Mouse (Mus musculus): ENCODE results near the gene Adgre5. TPM values are rescaled to one million over a fixed set of nuclear protein-coding genes. Genes with fewer than 3 reads are reported as not detected.

The Adgre5 gene
- polyA plus RNA-seq, 1 experiment, result 21.3 TPM

- TF ChIP-seq POLR2A (IDR thresholded peaks at IDR 0.05; ENCODE audit: borderline replicate concordance, extremely low read depth, insufficient read depth, insufficient read length, poor library complexity, severe bottlenecking), result peak; percentile 92
- peak; percentile 19; the same call in 1 of the 2 replicates for TF ChIP-seq CTCF (IDR thresholded peaks at IDR 0.05; ENCODE audit: borderline replicate concordance, extremely low read depth, insufficient read depth, insufficient read length)
Observed at GRCm38 (mm10) chr8:83698661-83699453, 42.3 kb downstream of the Adgre5 start, which contains the start of gene Pkn1. TSS of gene Pkn1 (minus strand) at chr8:83699179.

GRCm38 (mm10) chr8:83698291-83698660, 42.9 kb downstream of the Adgre5 start:
- TF ChIP-seq POLR2A (IDR thresholded peaks at IDR 0.05; ENCODE audit: borderline replicate concordance, extremely low read depth, insufficient read depth, insufficient read length, poor library complexity, severe bottlenecking) (no peak), CTCF (IDR thresholded peaks at IDR 0.05; ENCODE audit: borderline replicate concordance, extremely low read depth, insufficient read depth, insufficient read length) (no peak)
- DNase-seq (ENCODE audit: low read depth), result peak; percentile 49

More at GRCm38 (mm10) chr8:83698661-83699453, 42.3 kb downstream of the Adgre5 start, which contains the start of gene Pkn1:
- peak; percentile 91 for DNase-seq (ENCODE audit: low read depth)

DNA sequence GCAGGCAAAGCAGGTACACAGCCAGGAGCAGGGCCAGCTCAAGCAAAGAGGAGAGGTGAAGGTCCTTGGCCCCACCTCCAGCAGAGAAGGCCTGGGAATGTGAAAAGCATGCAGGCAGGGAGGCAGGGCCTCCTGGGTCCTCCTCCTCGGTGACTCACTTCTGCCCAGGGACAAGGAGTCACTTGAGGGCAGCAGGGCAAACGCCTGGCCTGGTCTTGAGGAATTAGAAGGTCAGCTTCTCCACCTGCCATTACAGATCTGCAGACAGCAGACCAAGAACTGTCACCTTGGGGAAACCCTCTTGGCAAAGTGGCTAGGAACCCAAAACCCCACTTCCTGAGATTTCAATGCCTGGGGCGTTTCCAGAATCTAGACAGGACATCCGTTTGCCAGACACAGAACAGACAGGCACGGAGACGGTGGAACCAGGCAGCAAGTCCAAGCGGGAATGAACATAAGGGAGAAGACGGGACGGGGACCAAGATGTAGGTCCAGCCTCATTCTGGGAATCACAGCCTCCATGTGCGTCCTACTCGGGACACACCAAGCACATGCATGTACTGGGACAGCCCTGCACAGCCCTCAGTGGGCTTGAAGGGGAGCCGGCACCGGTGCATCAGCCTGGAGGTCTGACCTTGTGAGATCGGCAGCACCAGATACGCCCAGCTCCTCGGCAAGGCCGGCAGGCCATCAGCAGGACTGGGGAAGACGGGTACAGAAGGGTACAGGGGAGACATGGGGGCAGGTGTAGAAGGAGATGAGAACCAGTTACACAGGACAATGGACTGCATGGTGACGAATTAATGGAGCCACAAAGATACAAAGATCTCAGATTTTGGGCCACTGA, 43.5 kb downstream of the Adgre5 start:
- peak; percentile 11 for DNase-seq (ENCODE audit: low read depth)
- no peak for TF ChIP-seq POLR2A (IDR thresholded peaks at IDR 0.05; ENCODE audit: borderline replicate concordance, extremely low read depth, insufficient read depth, insufficient read length, poor library complexity, severe bottlenecking)
- TF ChIP-seq CTCF (IDR thresholded peaks at IDR 0.05; ENCODE audit: borderline replicate concordance, extremely low read depth, insufficient read depth, insufficient read length), result no peak

GRCm38 (mm10) chr8:83695351-83696106, 45.6 kb downstream of the Adgre5 start:
- no peak for DNase-seq (ENCODE audit: low read depth)
- TF ChIP-seq POLR2A (IDR thresholded peaks at IDR 0.05; ENCODE audit: borderline replicate concordance, extremely low read depth, insufficient read depth, insufficient read length, poor library complexity, severe bottlenecking) (no peak), CTCF (IDR thresholded peaks at IDR 0.05; ENCODE audit: borderline replicate concordance, extremely low read depth, insufficient read depth, insufficient read length) (no peak)

DNA sequence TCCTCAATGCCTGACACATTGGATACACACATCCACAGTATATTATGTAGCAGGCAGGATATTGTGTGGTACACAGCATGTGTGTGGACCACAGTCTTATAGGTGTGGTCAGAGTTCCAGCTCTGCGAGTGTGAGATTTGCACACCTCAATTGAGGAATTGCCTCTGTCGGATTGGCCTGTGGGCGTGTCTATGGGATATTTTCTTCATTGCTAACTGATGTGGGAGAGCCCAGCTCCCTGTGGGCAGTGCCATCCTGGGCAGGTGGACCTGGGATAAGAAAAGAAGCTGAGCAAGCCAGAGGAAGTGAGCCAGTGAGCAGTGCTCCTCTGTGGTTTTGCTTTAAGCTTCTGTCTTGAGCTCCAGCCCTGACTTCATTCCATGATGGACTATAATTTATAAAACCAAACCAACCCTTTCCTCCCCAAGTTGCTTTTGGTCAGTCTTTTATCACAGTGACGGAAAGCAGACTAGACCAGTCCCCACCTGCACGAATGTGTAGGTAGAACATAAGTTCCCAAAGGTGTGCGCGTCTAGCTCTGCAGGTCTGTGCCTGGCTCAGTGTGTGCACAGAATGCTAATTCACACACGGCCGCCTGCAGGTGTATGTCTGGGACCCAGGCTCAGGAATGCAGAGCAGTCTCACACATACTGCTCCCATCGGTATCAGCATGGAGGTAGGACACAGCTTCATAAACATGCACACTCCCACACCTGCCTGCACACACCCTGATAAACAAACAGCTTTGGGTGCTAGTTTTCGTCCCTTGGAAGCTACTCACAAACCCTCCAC, 46.6 kb downstream of the Adgre5 start:
- TF ChIP-seq CTCF (IDR thresholded peaks at IDR 0.05; ENCODE audit: borderline replicate concordance, extremely low read depth, insufficient read depth, insufficient read length) (no peak), POLR2A (IDR thresholded peaks at IDR 0.05; ENCODE audit: borderline replicate concordance, extremely low read depth, insufficient read depth, insufficient read length, poor library complexity, severe bottlenecking) (no peak)
- DNase-seq (ENCODE audit: low read depth), result no peak

GRCm38 (mm10) chr8:83693609-83694236, 47.4 kb downstream of the Adgre5 start:
- no peak for DNase-seq (ENCODE audit: low read depth)
- TF ChIP-seq CTCF (IDR thresholded peaks at IDR 0.05; ENCODE audit: borderline replicate concordance, extremely low read depth, insufficient read depth, insufficient read length) (no peak), POLR2A (IDR thresholded peaks at IDR 0.05; ENCODE audit: borderline replicate concordance, extremely low read depth, insufficient read depth, insufficient read length, poor library complexity, severe bottlenecking) (no peak)

DNA sequence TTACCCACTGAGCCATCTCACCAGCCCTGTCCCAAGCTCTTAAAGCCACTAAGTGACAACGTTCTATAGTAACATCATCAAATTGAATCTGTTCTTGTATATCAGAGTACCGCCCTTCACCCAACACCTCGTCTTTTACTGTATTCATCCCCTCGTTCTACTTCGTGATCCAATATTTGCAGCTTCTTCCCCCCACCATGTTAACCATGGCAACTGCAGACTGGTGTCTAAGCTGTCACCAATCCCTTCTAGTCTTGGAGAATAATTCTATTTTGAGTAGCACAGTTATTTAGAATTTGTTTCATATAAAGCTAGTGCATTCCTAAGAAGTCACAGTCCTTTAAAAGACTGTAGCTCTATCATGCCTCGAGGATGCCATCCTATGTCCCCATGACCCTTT, 51.9 kb downstream of the Adgre5 start:
- DNase-seq (ENCODE audit: low read depth), result no peak
- TF ChIP-seq POLR2A (IDR thresholded peaks at IDR 0.05; ENCODE audit: borderline replicate concordance, extremely low read depth, insufficient read depth, insufficient read length, poor library complexity, severe bottlenecking), result no peak
- no peak for TF ChIP-seq CTCF (IDR thresholded peaks at IDR 0.05; ENCODE audit: borderline replicate concordance, extremely low read depth, insufficient read depth, insufficient read length)

DNA sequence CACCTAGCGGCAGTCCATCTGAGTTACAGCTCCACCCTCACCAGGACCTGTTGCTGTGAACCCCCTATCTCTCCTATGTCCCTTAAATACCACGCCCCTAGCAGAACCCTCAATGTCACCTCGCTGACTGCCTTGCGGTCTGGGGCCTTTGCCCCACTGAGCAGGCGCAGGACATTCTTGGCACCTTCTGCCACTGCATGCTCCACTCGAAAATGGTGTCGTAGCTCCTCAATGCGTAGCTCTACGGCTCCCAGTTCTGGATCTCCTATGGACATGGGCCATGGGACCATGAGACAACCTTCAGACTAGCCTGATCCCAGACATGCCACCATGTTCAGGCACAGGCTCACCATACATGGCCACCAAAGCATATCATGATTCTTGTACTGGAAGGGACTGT, 56.6 kb downstream of the Adgre5 start:
- TF ChIP-seq CTCF (IDR thresholded peaks at IDR 0.05; ENCODE audit: borderline replicate concordance, extremely low read depth, insufficient read depth, insufficient read length) (no peak), POLR2A (IDR thresholded peaks at IDR 0.05; ENCODE audit: borderline replicate concordance, extremely low read depth, insufficient read depth, insufficient read length, poor library complexity, severe bottlenecking) (no peak)
- DNase-seq (ENCODE audit: low read depth), result no peak

DNA sequence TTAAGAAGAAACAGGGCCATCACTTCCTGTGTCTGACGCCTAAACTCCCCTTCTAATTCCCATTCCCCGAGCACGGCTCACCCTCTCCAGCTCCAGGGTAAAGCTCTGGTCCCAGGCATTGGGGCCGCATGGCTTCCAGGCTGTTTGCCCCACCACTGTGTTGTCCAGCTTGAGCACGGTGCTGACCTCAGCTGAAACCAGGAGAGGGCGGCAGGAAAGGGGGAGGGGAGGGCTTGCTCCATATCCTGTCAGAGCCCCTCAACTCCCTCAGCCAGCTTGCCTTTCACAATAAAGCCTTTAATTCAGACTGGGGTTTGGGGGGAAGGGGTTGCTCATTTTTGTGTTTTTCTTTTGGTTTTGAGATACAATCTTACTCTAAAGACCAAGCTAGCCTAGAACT, 60.0 kb downstream of the Adgre5 start:
- no peak for DNase-seq (ENCODE audit: low read depth)
- TF ChIP-seq CTCF (IDR thresholded peaks at IDR 0.05; ENCODE audit: borderline replicate concordance, extremely low read depth, insufficient read depth, insufficient read length), result no peak
- no peak for TF ChIP-seq POLR2A (IDR thresholded peaks at IDR 0.05; ENCODE audit: borderline replicate concordance, extremely low read depth, insufficient read depth, insufficient read length, poor library complexity, severe bottlenecking)

- DNase-seq (ENCODE audit: low read depth), result no peak
- TF ChIP-seq POLR2A (IDR thresholded peaks at IDR 0.05; ENCODE audit: borderline replicate concordance, extremely low read depth, insufficient read depth, insufficient read length, poor library complexity, severe bottlenecking) (no peak), CTCF (IDR thresholded peaks at IDR 0.05; ENCODE audit: borderline replicate concordance, extremely low read depth, insufficient read depth, insufficient read length) (no peak)
Observed at GRCm38 (mm10) chr8:83680603-83681002, 60.5 kb downstream of the Adgre5 start.

Measured in brain, embryonic 14.5 days (tissue).